In genomic region chr11:116822215-116822614, GRCm38 (mm10) we compare ENCODE assay signal across 22 mouse cellular contexts. TPM values are rescaled to one million over a fixed set of nuclear protein-coding genes. Genes with fewer than 3 reads are reported as not detected.
DNase-seq lines count a peak whose midpoint lies in the region; ATAC-seq lines count a peak whose summit lies in the region.
"Had no signal": no experiment of that assay in that cellular context is flagged by ENCODE, and none has a peak within 500 bp of the region (broad histone marks: within the 10 kb centered on the region; RNA-seq: fewer than 3 reads in every experiment).

No protein-coding gene starts in this region.

- H3K4me3 ChIP-seq in heart, embryonic 10.5 days: no peak overlapping the region
- no peak overlapping the region for H3K4me3 ChIP-seq in hindbrain, embryonic 10.5 days
- no peak overlapping the region for H3K4me3 ChIP-seq in hindbrain, embryonic 14.5 days (replicated peaks; ENCODE audit: low read length)
- H3K4me3 ChIP-seq in embryonic facial prominence, embryonic 10.5 days: 0 out of 2 replicates have a peak overlapping the region, but pooled peaks have one; percentile 3
- H3K4me3 ChIP-seq: intestine, embryonic 15.5 days; left cerebral cortex, adult 2 months; neural tube, embryonic 12.5 days had no signal

- H3K9me3 ChIP-seq in heart, embryonic 10.5 days: no peaks in the 10 kb centered on the region
- H3K9me3 ChIP-seq in hindbrain, embryonic 10.5 days: no peaks in the 10 kb centered on the region
- H3K9me3 ChIP-seq in hindbrain, embryonic 14.5 days (ENCODE audit: control insufficient read depth, low read length): no peaks in the 10 kb centered on the region
- no peaks in the 10 kb centered on the region for H3K9me3 ChIP-seq in embryonic facial prominence, embryonic 10.5 days
- H3K9me3 ChIP-seq: intestine, embryonic 15.5 days; neural tube, embryonic 12.5 days had no signal

- no peak overlapping the region for H3K4me2 ChIP-seq in hindbrain, embryonic 14.5 days (replicated peaks)
- H3K4me2 ChIP-seq: intestine, embryonic 15.5 days; neural tube, embryonic 12.5 days had no signal

- intact Hi-C loops in heart, postnatal 25 days (cut with DNase I): no loop called here

- H3K27ac ChIP-seq in heart, embryonic 10.5 days: peak overlapping the region; percentile 83; the same call in 1 of the 2 replicates
- peak overlapping the region; percentile 46; the same call in 1 of the 2 replicates for H3K27ac ChIP-seq in hindbrain, embryonic 10.5 days
- H3K27ac ChIP-seq in hindbrain, embryonic 14.5 days: no peak overlapping the region
- no peak overlapping the region for H3K27ac ChIP-seq in embryonic facial prominence, embryonic 10.5 days (replicated peaks)
- H3K27ac ChIP-seq: left cerebral cortex, adult 2 months; neural tube, embryonic 12.5 days had no signal

- no peak for DNase-seq in heart, embryonic 10.5 days (ENCODE audit: low spot score)
- no peak for DNase-seq in heart, postnatal 25 days (ENCODE audit: low spot score)
- DNase-seq in hindbrain, embryonic 10.5 days (ENCODE audit: low spot score): no peak
- DNase-seq in hindbrain, embryonic 14.5 days (ENCODE audit: low spot score): no peak
- peak; percentile 55 for DNase-seq in Muller cell, postnatal 12 days (ENCODE audit: inconsistent ontology term)
- DNase-seq in embryonic facial prominence, embryonic 10.5 days (ENCODE audit: low spot score): no peak
- DNase-seq in layer of hippocampus, adult 9-11 months: no peak
- DNase-seq in kidney, adult 11 months: no peak
- DNase-seq: adrenal gland, adult 2 months; B cell, adult 2 months; cerebellum, adult 11 months; cerebellum, postnatal 10 days; gastrocnemius, postnatal 10 days; kidney, postnatal 36 days; left cerebral cortex, postnatal 4 days; liver; lung, postnatal 36 days; thymus, postnatal 25 days had no signal

- H3K9ac ChIP-seq in hindbrain, embryonic 14.5 days: no peak overlapping the region

- no peak for ATAC-seq in hindbrain, embryonic 14.5 days (ENCODE audit: low FRiP score)
- ATAC-seq: intestine, embryonic 15.5 days had no signal

- H3K4me1 ChIP-seq in heart, embryonic 10.5 days: peaks cover 71% of the 10 kb centered on the region
- peaks cover 69% of the 10 kb centered on the region for H3K4me1 ChIP-seq in hindbrain, embryonic 10.5 days (replicated peaks)
- H3K4me1 ChIP-seq in hindbrain, embryonic 14.5 days (replicated peaks; ENCODE audit: control insufficient read depth, insufficient read depth, low read length): peaks cover 25% of the 10 kb centered on the region
- H3K4me1 ChIP-seq in embryonic facial prominence, embryonic 10.5 days: peaks cover 67% of the 10 kb centered on the region

- WGBS in heart, embryonic 10.5 days: 79% methylated on average over 10 of the region's 10 CpGs
- WGBS in hindbrain, embryonic 10.5 days: 69% methylated on average over 10 of the region's 10 CpGs
- 63% methylated on average over 10 of the region's 10 CpGs for WGBS in hindbrain, embryonic 14.5 days
- WGBS in embryonic facial prominence, embryonic 10.5 days: 71% methylated on average over 10 of the region's 10 CpGs

- H3K36me3 ChIP-seq in heart, embryonic 10.5 days: peaks cover 2% of the 10 kb centered on the region; the same call in 1 of the 2 replicates
- H3K36me3 ChIP-seq in hindbrain, embryonic 10.5 days: 0 out of 2 replicates have a peak, but pooled peaks cover 5% of the 10 kb centered on the region
- H3K36me3 ChIP-seq in hindbrain, embryonic 14.5 days (replicated peaks; ENCODE audit: control insufficient read depth, insufficient read depth): no peaks in the 10 kb centered on the region
- peaks cover 3% of the 10 kb centered on the region; the same call in 1 of the 2 replicates for H3K36me3 ChIP-seq in embryonic facial prominence, embryonic 10.5 days (replicated peaks)
- H3K36me3 ChIP-seq: intestine, embryonic 15.5 days; neural tube, embryonic 12.5 days had no signal

- H3K27me3 ChIP-seq in heart, embryonic 10.5 days (ENCODE audit: insufficient read depth, poor library complexity, severe bottlenecking): peaks cover 7% of the 10 kb centered on the region; the same call in 1 of the 2 replicates
- H3K27me3 ChIP-seq in hindbrain, embryonic 10.5 days (ENCODE audit: insufficient read depth, poor library complexity, severe bottlenecking): no peaks in the 10 kb centered on the region
- H3K27me3 ChIP-seq in hindbrain, embryonic 14.5 days (ENCODE audit: control insufficient read depth, insufficient read depth, low read length): no peaks in the 10 kb centered on the region
- H3K27me3 ChIP-seq in embryonic facial prominence, embryonic 10.5 days (replicated peaks; ENCODE audit: low read depth, poor library complexity, severe bottlenecking): no peaks in the 10 kb centered on the region; the same call in 1 of the 2 replicates
- H3K27me3 ChIP-seq: intestine, embryonic 15.5 days; neural tube, embryonic 12.5 days had no signal

RNA-seq across cellular contexts. Expression of gene Mxra7, which starts 5.6 kb away (rescaled TPM):
- 13.2 and 17.9 TPM in 2 replicates for polyA plus RNA-seq in heart, embryonic 10.5 days (2016; fragmentation: Nextera tagmentation; extraction: Ambion mirVana)
- 10 to 100 TPM; 17.2 to 23.2 TPM for total RNA-seq in heart, postnatal 25 days (2021)
- polyA plus RNA-seq in hindbrain, embryonic 10.5 days (2016; fragmentation: Nextera tagmentation; extraction: Ambion mirVana): 30.6 and 71.7 TPM in 2 replicates
- polyA plus RNA-seq in hindbrain, embryonic 14.5 days (2014; fragmentation: Nextera tagmentation; extraction: Ambion mirVana): 29.3 and 35.5 TPM in 2 replicates
- polyA plus RNA-seq in embryonic facial prominence, embryonic 10.5 days (2016; fragmentation: Nextera tagmentation; extraction: Ambion mirVana): 18.1 and 23.2 TPM in 2 replicates
- total RNA-seq: monocyte, adult 5-6 weeks had no signal

RNA-seq across cellular contexts. Expression of gene Mettl23, which starts 20.9 kb away (rescaled TPM):
- 58.9 and 66.9 TPM in 2 replicates for polyA plus RNA-seq in heart, embryonic 10.5 days (2016; fragmentation: Nextera tagmentation; extraction: Ambion mirVana)
- 10 to 100 TPM; 36.6 to 39.4 TPM for total RNA-seq in heart, postnatal 25 days (2021)
- polyA plus RNA-seq in hindbrain, embryonic 10.5 days (2016; fragmentation: Nextera tagmentation; extraction: Ambion mirVana): 61.4 and 62.3 TPM in 2 replicates
- polyA plus RNA-seq in hindbrain, embryonic 14.5 days (2014; fragmentation: Nextera tagmentation; extraction: Ambion mirVana): 70.0 and 73.9 TPM in 2 replicates
- 56.9 and 58.1 TPM in 2 replicates for polyA plus RNA-seq in embryonic facial prominence, embryonic 10.5 days (2016; fragmentation: Nextera tagmentation; extraction: Ambion mirVana)

RNA-seq across cellular contexts. Expression of gene Jmjd6, which starts 21.0 kb away (rescaled TPM):
- polyA plus RNA-seq in heart, embryonic 10.5 days (2016; fragmentation: Nextera tagmentation; extraction: Ambion mirVana): 89.1 and 114 TPM in 2 replicates
- 10 to 100 TPM; 37.1 to 37.7 TPM for total RNA-seq in heart, postnatal 25 days (2021)
- 93.4 and 96.9 TPM in 2 replicates for polyA plus RNA-seq in hindbrain, embryonic 10.5 days (2016; fragmentation: Nextera tagmentation; extraction: Ambion mirVana)
- 64.6 and 65.7 TPM in 2 replicates for polyA plus RNA-seq in hindbrain, embryonic 14.5 days (2014; fragmentation: Nextera tagmentation; extraction: Ambion mirVana)
- polyA plus RNA-seq in embryonic facial prominence, embryonic 10.5 days (2016; fragmentation: Nextera tagmentation; extraction: Ambion mirVana): 88.3 and 97.5 TPM in 2 replicates

RNA-seq across cellular contexts. Expression of gene Mfsd11, which starts 30.0 kb away (rescaled TPM):
- polyA plus RNA-seq in heart, embryonic 10.5 days (2016; fragmentation: Nextera tagmentation; extraction: Ambion mirVana): 27.0 and 27.1 TPM in 2 replicates
- total RNA-seq in heart, postnatal 25 days (2021): 10 to 100 TPM; 34.0 to 36.9 TPM
- 25.6 and 27.5 TPM in 2 replicates for polyA plus RNA-seq in hindbrain, embryonic 10.5 days (2016; fragmentation: Nextera tagmentation; extraction: Ambion mirVana)
- polyA plus RNA-seq in hindbrain, embryonic 14.5 days (2014; fragmentation: Nextera tagmentation; extraction: Ambion mirVana): 51.9 and 54.4 TPM in 2 replicates
- polyA plus RNA-seq in embryonic facial prominence, embryonic 10.5 days (2016; fragmentation: Nextera tagmentation; extraction: Ambion mirVana): 23.8 and 26.8 TPM in 2 replicates

RNA-seq across cellular contexts. Expression of gene Srsf2, which starts 30.7 kb away (rescaled TPM):
- 577 and 728 TPM in 2 replicates for polyA plus RNA-seq in heart, embryonic 10.5 days (2016; fragmentation: Nextera tagmentation; extraction: Ambion mirVana)
- 100 to 1,000 TPM in 1 of 2 experiments, 10 to 100 TPM in 1; 97.1 to 103 TPM for total RNA-seq in heart, postnatal 25 days (2021)
- 818 and 839 TPM in 2 replicates for polyA plus RNA-seq in hindbrain, embryonic 10.5 days (2016; fragmentation: Nextera tagmentation; extraction: Ambion mirVana)
- polyA plus RNA-seq in hindbrain, embryonic 14.5 days (2014; fragmentation: Nextera tagmentation; extraction: Ambion mirVana): 556 and 567 TPM in 2 replicates
- polyA plus RNA-seq in embryonic facial prominence, embryonic 10.5 days (2016; fragmentation: Nextera tagmentation; extraction: Ambion mirVana): 890 and 902 TPM in 2 replicates

Comparison
In these comparisons a context has a peak if more than half of its experiments do, and no peak if none do; other contexts are left out.
1. H3K27ac ChIP-seq: peak in heart, embryonic 10.5 days (single experiment) and hindbrain, embryonic 10.5 days (single experiment); none in hindbrain, embryonic 14.5 days (single experiment) and embryonic facial prominence, embryonic 10.5 days (single experiment).